Mouse (Mus musculus): ENCODE measurements around the gene Olfr718-ps1. TPM values are rescaled to one million over a fixed set of nuclear protein-coding genes. Genes with fewer than 3 reads are reported as not detected.
"Not testable (repeated sequence)": the region's sequence is repeated elsewhere in the genome, so short reads cannot be mapped to it uniquely, and the experiment has no call there.

Olfr718-ps1 gene
- polyA plus RNA-seq, 1 experiment from 2014 or later, result 0.05 TPM

DNA sequence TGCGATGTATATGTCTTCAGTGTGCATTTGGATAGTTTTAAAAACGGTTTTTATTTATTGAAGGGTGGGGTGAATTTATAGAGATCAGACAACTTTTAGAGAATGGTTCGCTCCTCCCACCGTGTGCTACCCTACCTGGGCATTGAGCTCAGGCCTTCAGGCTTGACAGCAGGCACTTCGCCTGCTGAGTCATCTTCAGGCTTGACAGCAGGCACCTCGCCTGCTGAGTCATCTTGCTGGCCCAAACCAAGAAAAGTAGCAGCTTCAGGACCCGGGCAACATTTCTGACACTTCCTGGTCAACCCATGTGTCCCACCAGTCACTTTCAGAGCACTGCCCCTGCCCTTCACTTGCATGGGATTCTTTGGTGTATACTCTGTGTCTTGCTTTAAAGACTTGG, 12.3 kb downstream of the Olfr718-ps1 start:
- Histone ChIP-seq H3K9ac (ENCODE audit: low read depth, low read length) (no peak overlapping the region), H3K9me3 (ENCODE audit: control insufficient read depth, low read length) (no peaks in the 10 kb centered on the region), H3K4me1 (ENCODE audit: control insufficient read depth, insufficient read depth, low read length) (no peaks in the 10 kb centered on the region), H3K36me3 (ENCODE audit: control insufficient read depth, insufficient read depth, low read length) (no peaks in the 10 kb centered on the region), H3K27ac (ENCODE audit: low read depth, low read length) (no peak overlapping the region), H3K4me2 (replicated peaks; ENCODE audit: low read depth, low read length) (no peak overlapping the region), H3K4me3 (ENCODE audit: low read length) (no peak overlapping the region), H3K27me3 (ENCODE audit: control insufficient read depth, insufficient read depth, low read length) (no peaks in the 10 kb centered on the region)
- WGBS, result 94% methylated on average over 7 of the region's 7 CpGs
- no peak for ATAC-seq (ENCODE audit: low FRiP score, low TSS enrichment)

DNA sequence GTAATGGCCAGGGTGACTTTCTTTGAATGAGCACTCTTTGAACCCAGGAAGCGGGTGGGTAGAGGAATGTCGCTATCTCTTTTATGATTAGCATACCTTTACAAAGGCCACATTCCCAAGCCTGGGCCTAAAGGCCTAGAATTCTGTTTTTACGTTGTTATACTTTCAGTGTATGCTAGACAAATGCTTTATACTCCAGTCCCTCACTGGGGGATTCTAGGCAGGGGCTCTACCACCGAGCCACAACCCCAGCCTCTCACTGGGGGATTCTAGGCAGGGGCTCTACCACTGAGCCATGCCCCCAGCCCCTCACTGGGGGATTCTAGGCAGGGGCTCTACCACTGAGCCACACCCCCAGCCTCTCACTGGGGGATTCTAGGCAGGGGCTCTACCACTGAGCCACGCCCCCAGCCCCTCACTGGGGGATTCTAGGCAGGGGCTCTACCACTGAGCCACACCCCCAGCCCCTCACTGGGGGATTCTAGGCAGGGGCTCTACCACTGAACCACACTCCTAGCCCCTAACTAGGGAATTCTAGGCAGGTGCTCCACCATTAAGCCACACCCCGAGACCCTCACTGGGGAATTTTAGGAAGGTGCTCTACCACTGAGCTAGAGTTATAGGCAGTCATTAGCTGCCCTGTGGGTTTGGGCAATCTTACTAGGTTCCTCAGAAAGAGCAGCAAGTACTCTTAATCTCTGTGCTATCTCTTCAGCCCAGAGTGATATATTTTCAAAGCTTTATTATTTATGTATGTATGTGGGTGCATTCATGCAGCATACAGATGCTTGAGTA, 13.0 kb downstream of the Olfr718-ps1 start:
- not testable (repeated sequence) for H3K9me3 ChIP-seq (ENCODE audit: control insufficient read depth, low read length); H3K36me3 ChIP-seq (ENCODE audit: control insufficient read depth, insufficient read depth, low read length); ATAC-seq (ENCODE audit: low FRiP score, low TSS enrichment); H3K4me2 ChIP-seq (replicated peaks; ENCODE audit: low read depth, low read length); H3K4me1 ChIP-seq (ENCODE audit: control insufficient read depth, insufficient read depth, low read length); H3K4me3 ChIP-seq (ENCODE audit: low read length); H3K27me3 ChIP-seq (ENCODE audit: control insufficient read depth, insufficient read depth, low read length); H3K27ac ChIP-seq (ENCODE audit: low read depth, low read length); H3K9ac ChIP-seq (ENCODE audit: low read depth, low read length)
- WGBS, result 84% methylated on average over 3 of the region's 6 CpGs

DNA sequence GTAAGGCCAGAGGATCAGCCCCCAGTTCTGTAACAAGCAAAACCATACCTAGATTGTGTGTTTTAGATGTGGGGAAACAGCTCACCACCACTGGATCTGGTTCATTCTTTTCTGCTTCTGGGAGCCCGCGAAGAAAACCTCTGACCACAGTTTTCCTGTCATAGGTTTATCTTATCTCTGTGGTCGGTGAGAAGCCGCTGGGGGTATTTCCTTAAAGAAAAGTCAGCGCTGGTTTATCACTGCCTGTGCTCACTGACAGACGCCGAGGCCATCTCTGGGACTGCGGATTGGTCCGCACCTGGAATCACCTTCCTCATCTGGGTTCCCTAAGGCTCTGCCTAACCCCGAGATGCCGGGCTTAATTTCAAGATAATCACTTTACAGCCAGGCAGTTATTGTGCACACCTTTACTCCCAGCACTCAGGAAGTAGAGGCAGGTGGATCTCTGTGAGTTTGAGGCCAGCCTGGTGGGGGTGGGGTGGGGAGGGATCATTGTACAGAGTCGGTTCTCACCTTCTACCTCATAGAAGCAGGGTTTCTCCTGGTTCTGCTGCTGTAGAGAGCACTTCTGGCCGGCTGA, 14.4 kb downstream of the Olfr718-ps1 start:
- Histone ChIP-seq H3K36me3 (ENCODE audit: control insufficient read depth, insufficient read depth, low read length) (no peaks in the 10 kb centered on the region), H3K4me2 (replicated peaks; ENCODE audit: low read depth, low read length) (no peak overlapping the region), H3K4me1 (ENCODE audit: control insufficient read depth, insufficient read depth, low read length) (no peaks in the 10 kb centered on the region), H3K9ac (ENCODE audit: low read depth, low read length) (no peak overlapping the region), H3K9me3 (ENCODE audit: control insufficient read depth, low read length) (peaks cover 7% of the 10 kb centered on the region), H3K27ac (ENCODE audit: low read depth, low read length) (no peak overlapping the region), H3K27me3 (ENCODE audit: control insufficient read depth, insufficient read depth, low read length) (no peaks in the 10 kb centered on the region), H3K4me3 (ENCODE audit: low read length) (no peak overlapping the region)
- ATAC-seq (ENCODE audit: low FRiP score, low TSS enrichment), result no peak
- 85% methylated on average over 13 of the region's 13 CpGs for WGBS

DNA sequence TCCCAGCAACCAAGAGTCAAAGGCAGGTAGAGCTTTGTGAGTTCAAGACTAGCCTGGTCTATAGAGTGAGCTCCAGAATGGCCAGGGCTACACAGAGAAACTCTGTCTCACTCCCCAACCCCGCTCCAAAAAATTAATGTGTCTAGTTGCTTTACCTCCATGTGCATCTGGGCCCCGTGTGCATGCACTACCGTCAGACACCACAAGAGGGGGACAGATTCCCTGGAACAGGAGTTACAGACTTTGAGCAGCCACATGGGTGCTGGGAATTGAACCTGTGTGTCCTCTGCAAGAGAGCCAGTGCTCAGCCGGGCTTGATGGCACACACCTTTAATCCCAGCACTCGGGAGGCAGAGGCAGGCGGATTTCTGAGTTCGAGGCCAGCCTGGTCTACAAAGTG, 17.0 kb downstream of the Olfr718-ps1 start:
- no peak for ATAC-seq (ENCODE audit: low FRiP score, low TSS enrichment)
- H3K4me2 ChIP-seq (replicated peaks; ENCODE audit: low read depth, low read length), result no peak overlapping the region
- no peaks in the 10 kb centered on the region for H3K27me3 ChIP-seq (ENCODE audit: control insufficient read depth, insufficient read depth, low read length)
- WGBS, result 94% methylated on average over 7 of the region's 7 CpGs
- no peaks in the 10 kb centered on the region for H3K36me3 ChIP-seq (ENCODE audit: control insufficient read depth, insufficient read depth, low read length)
- no peaks in the 10 kb centered on the region for H3K4me1 ChIP-seq (ENCODE audit: control insufficient read depth, insufficient read depth, low read length)
- H3K9me3 ChIP-seq (ENCODE audit: control insufficient read depth, low read length), result peaks cover 7% of the 10 kb centered on the region
- H3K27ac ChIP-seq (ENCODE audit: low read depth, low read length), result no peak overlapping the region
- no peak overlapping the region for H3K9ac ChIP-seq (ENCODE audit: low read depth, low read length)
- H3K4me3 ChIP-seq (ENCODE audit: low read length), result no peak overlapping the region

DNA sequence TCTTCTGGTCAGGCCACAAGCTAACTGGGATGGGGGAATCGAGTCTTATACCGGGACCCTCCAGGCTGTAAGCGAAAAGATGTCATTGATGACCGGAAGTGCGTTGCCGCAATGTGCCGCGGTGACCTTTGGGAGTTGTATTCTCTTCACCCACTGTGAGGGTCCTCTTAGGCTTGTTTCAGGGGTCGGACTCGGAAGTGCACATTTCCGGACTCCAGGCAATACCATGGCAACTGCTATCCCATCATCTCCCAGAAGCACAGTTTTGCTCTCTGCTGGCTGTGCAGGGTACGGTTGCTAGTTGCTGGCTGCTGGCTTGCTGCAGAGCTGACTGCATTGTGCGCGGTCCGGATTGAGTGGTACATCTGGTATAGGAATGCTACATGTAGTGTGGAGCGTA, 18.3 kb downstream of the Olfr718-ps1 start:
- Histone ChIP-seq H3K9me3 (ENCODE audit: control insufficient read depth, low read length) (peaks cover 7% of the 10 kb centered on the region), H3K4me2 (replicated peaks; ENCODE audit: low read depth, low read length) (no peak overlapping the region), H3K27ac (ENCODE audit: low read depth, low read length) (no peak overlapping the region), H3K9ac (ENCODE audit: low read depth, low read length) (no peak overlapping the region), H3K27me3 (ENCODE audit: control insufficient read depth, insufficient read depth, low read length) (no peaks in the 10 kb centered on the region), H3K4me1 (ENCODE audit: control insufficient read depth, insufficient read depth, low read length) (no peaks in the 10 kb centered on the region), H3K4me3 (ENCODE audit: low read length) (no peak overlapping the region), H3K36me3 (ENCODE audit: control insufficient read depth, insufficient read depth, low read length) (no peaks in the 10 kb centered on the region)
- ATAC-seq (ENCODE audit: low FRiP score, low TSS enrichment), result no peak
- WGBS, result 96% methylated on average over 16 of the region's 16 CpGs

DNA sequence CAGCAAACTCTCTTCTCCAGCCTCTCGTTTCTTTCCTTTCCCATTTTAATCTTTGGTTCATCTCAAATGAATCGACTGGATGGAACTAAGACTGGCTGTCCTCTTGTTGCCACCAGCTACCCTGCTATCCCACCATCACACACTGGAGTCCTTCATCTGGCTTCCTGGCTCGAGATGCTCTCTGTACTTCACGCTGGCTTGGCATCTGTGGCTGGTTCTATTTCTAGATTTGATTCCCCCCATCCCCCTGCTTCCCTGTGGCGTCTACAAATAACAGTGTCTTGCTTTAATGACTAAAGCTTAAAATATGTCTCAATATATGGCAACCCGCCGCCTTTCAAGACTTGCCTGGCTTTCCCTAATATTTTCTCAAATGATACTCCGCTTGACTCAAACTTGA, 19.5 kb downstream of the Olfr718-ps1 start:
- no peak overlapping the region for H3K9ac ChIP-seq (ENCODE audit: low read depth, low read length)
- 83% methylated on average over 8 of the region's 8 CpGs for WGBS
- no peaks in the 10 kb centered on the region for H3K36me3 ChIP-seq (ENCODE audit: control insufficient read depth, insufficient read depth, low read length)
- no peak overlapping the region for H3K4me3 ChIP-seq (ENCODE audit: low read length)
- H3K27ac ChIP-seq (ENCODE audit: low read depth, low read length), result no peak overlapping the region
- ATAC-seq (ENCODE audit: low FRiP score, low TSS enrichment), result no peak
- no peaks in the 10 kb centered on the region for H3K4me1 ChIP-seq (ENCODE audit: control insufficient read depth, insufficient read depth, low read length)
- H3K4me2 ChIP-seq (replicated peaks; ENCODE audit: low read depth, low read length), result no peak overlapping the region
- H3K27me3 ChIP-seq (ENCODE audit: control insufficient read depth, insufficient read depth, low read length), result no peaks in the 10 kb centered on the region
- peaks cover 7% of the 10 kb centered on the region for H3K9me3 ChIP-seq (ENCODE audit: control insufficient read depth, low read length)

DNA sequence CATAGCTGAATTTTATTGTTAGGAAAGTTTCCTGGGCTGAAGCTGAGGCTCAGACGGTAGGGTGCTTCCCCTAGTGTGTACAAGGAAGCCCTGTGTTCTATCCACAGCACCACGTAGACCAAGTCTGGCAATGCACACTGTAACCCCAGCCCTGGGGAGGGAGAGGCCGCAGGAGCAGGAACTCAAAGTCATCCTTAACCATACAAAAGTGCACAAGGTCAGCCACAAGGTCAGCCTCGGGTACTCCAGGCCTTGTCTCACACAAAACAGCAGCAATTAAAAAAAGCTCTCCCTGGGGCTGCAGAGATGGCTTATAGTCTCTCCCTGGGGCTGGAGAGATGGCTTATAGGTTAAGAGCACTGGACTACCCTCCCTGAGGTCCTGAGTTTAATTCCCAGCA, 20.5 kb downstream of the Olfr718-ps1 start:
- H3K9me3 ChIP-seq (ENCODE audit: control insufficient read depth, low read length), result peaks cover 7% of the 10 kb centered on the region
- H3K9ac ChIP-seq (ENCODE audit: low read depth, low read length), result no peak overlapping the region
- H3K27ac ChIP-seq (ENCODE audit: low read depth, low read length), result no peak overlapping the region
- no peaks in the 10 kb centered on the region for H3K27me3 ChIP-seq (ENCODE audit: control insufficient read depth, insufficient read depth, low read length)
- 63% methylated on average over 4 of the region's 4 CpGs for WGBS
- H3K4me3 ChIP-seq (ENCODE audit: low read length), result no peak overlapping the region
- H3K4me1 ChIP-seq (ENCODE audit: control insufficient read depth, insufficient read depth, low read length), result no peaks in the 10 kb centered on the region
- no peaks in the 10 kb centered on the region for H3K36me3 ChIP-seq (ENCODE audit: control insufficient read depth, insufficient read depth, low read length)
- ATAC-seq (ENCODE audit: low FRiP score, low TSS enrichment), result no peak
- no peak overlapping the region for H3K4me2 ChIP-seq (replicated peaks; ENCODE audit: low read depth, low read length)

DNA sequence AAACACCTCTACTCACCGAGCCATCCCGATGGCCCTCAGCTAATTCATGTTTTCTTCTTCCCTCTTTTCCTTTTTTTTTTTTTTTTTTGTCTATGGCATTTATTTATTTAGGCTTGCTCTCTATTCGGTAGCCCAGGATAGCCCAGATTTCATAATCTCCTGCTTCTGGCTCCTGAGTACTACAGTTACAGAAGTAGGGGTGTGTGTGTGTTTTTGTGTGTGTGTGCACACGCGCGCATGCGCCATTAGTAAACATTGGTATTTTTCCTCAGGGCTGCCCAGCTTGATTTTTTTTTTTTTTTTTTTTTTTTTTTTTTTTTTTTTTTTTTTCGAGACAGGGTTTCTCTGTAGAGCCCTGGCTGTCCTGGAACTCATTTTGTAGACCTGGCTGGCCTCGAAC, 21.3 kb downstream of the Olfr718-ps1 start:
- ATAC-seq (ENCODE audit: low FRiP score, low TSS enrichment), result no peak
- H3K9me3 ChIP-seq (ENCODE audit: control insufficient read depth, low read length), result peaks cover 7% of the 10 kb centered on the region
- no peaks in the 10 kb centered on the region for H3K4me1 ChIP-seq (ENCODE audit: control insufficient read depth, insufficient read depth, low read length)
- no peak overlapping the region for H3K4me3 ChIP-seq (ENCODE audit: low read length)
- H3K36me3 ChIP-seq (ENCODE audit: control insufficient read depth, insufficient read depth, low read length), result no peaks in the 10 kb centered on the region
- no peak overlapping the region for H3K27ac ChIP-seq (ENCODE audit: low read depth, low read length)
- H3K9ac ChIP-seq (ENCODE audit: low read depth, low read length), result no peak overlapping the region
- WGBS, result 91% methylated on average over 9 of the region's 9 CpGs
- H3K27me3 ChIP-seq (ENCODE audit: control insufficient read depth, insufficient read depth, low read length), result no peaks in the 10 kb centered on the region
- no peak overlapping the region for H3K4me2 ChIP-seq (replicated peaks; ENCODE audit: low read depth, low read length)

DNA sequence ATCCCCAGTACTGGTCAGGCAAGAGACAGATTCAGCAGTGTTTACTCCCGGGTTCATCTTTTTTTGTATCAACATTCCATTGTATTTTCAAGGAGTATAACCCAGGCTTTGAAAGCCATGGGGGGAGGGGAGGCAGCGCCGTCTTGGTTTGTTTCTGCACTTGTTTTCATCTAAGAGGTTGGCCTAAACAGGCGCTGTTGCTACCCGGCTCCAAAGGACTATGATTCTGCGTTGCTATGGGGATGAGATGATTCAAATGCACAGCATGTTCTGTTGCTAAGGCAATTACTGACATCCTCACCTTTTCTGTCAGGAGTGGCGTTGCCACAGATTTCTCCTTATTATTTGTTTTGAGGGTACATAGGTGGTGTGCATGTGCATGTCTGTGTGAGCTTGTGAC, 21.8 kb downstream of the Olfr718-ps1 start:
- Histone ChIP-seq H3K9me3 (ENCODE audit: control insufficient read depth, low read length) (peaks cover 7% of the 10 kb centered on the region), H3K27me3 (ENCODE audit: control insufficient read depth, insufficient read depth, low read length) (no peaks in the 10 kb centered on the region), H3K27ac (ENCODE audit: low read depth, low read length) (no peak overlapping the region), H3K36me3 (ENCODE audit: control insufficient read depth, insufficient read depth, low read length) (no peaks in the 10 kb centered on the region), H3K4me2 (replicated peaks; ENCODE audit: low read depth, low read length) (no peak overlapping the region), H3K4me3 (ENCODE audit: low read length) (no peak overlapping the region), H3K9ac (ENCODE audit: low read depth, low read length) (no peak overlapping the region), H3K4me1 (ENCODE audit: control insufficient read depth, insufficient read depth, low read length) (no peaks in the 10 kb centered on the region)
- 72% methylated on average over 7 of the region's 7 CpGs for WGBS
- no peak for ATAC-seq (ENCODE audit: low FRiP score, low TSS enrichment)
